In genomic region chr9:20789651-20790050, GRCm38 (mm10) we compare ENCODE assay signal across 30 mouse cellular contexts. TPM values are rescaled to one million over a fixed set of nuclear protein-coding genes. Genes with fewer than 3 reads are reported as not detected.
DNase-seq lines count a peak whose midpoint lies in the region; ATAC-seq and TF ChIP-seq lines count a peak whose summit lies in the region.
"Had no signal": no experiment of that assay in that cellular context is flagged by ENCODE, and none has a peak within 500 bp of the region (broad histone marks: within the 10 kb centered on the region; RNA-seq: fewer than 3 reads in every experiment).

No protein-coding gene starts in this region.

- H3K4me1 ChIP-seq in kidney, adult 2 months (ENCODE audit: control insufficient read depth, insufficient read depth, low read length), result peaks cover 4% of the 10 kb centered on the region
- peaks cover 18% of the 10 kb centered on the region for H3K4me1 ChIP-seq in liver, adult 2 months (ENCODE audit: control insufficient read depth, insufficient read depth, low read length)
- H3K4me1 ChIP-seq in liver, embryonic 12.5 days, result peaks cover 9% of the 10 kb centered on the region
- peaks cover 35% of the 10 kb centered on the region for H3K4me1 ChIP-seq in embryonic facial prominence, embryonic 13.5 days
- H3K4me1 ChIP-seq in midbrain, embryonic 10.5 days, result peaks cover 37% of the 10 kb centered on the region

- peak; percentile 51 for DNase-seq in kidney, adult 2 months
- DNase-seq in kidney, postnatal 10 days, result no peak
- peak; percentile 98 for DNase-seq in liver, adult 2 months (ENCODE audit: extremely low read depth, low read depth, low spot score)
- DNase-seq in midbrain, embryonic 10.5 days (ENCODE audit: low spot score), result no peak
- DNase-seq in cerebellum, adult 8-10 months, result no peak
- DNase-seq: adrenal gland, adult 2 months; cerebellum, adult 18-20 months; cerebellum, postnatal 36 days; gastrocnemius, postnatal 36 days; heart, adult 2 months had no signal

- H3K4me3 ChIP-seq in kidney, adult 2 months (ENCODE audit: insufficient read depth, low read depth, low read length), result no peak overlapping the region
- H3K4me3 ChIP-seq in liver, adult 2 months (ENCODE audit: insufficient read depth, low read depth, low read length), result no peak overlapping the region
- no peak overlapping the region for H3K4me3 ChIP-seq in liver, embryonic 12.5 days
- no peak overlapping the region for H3K4me3 ChIP-seq in embryonic facial prominence, embryonic 13.5 days
- H3K4me3 ChIP-seq in midbrain, embryonic 10.5 days, result no peak overlapping the region
- H3K4me3 ChIP-seq: forebrain, embryonic 13.5 days; heart, adult 2 months; hindbrain, embryonic 15.5 days; left cerebral cortex, adult 2 months had no signal

- ATAC-seq in liver, embryonic 12.5 days, result no peak
- no peak for ATAC-seq in embryonic facial prominence, embryonic 13.5 days (ENCODE audit: insufficient number of reproducible peaks, insufficient read depth, low FRiP score, low TSS enrichment, low read depth)
- ATAC-seq: forebrain, embryonic 13.5 days; lung, postnatal 0 days had no signal

- no peak for TF ChIP-seq POLR2A in kidney, adult 2 months (IDR thresholded peaks at IDR 0.05; ENCODE audit: low read depth, low read length)
- TF ChIP-seq POLR2A in liver, adult 2 months (IDR thresholded peaks at IDR 0.05; ENCODE audit: extremely low read depth, insufficient read depth, low read length), result no peak

- no peak for TF ChIP-seq CTCF in kidney, adult 2 months (conservative IDR thresholded peaks at IDR 0.05; ENCODE audit: insufficient read depth, insufficient read length, low read depth, low read length)
- no peak for TF ChIP-seq CTCF in liver, adult 2 months (IDR thresholded peaks at IDR 0.05; ENCODE audit: low read depth, low read length)

- no peak overlapping the region for H3K27ac ChIP-seq in kidney, adult 2 months (ENCODE audit: insufficient read depth, low read depth, low read length)
- peak overlapping the region; percentile 68 for H3K27ac ChIP-seq in liver, adult 2 months (replicated peaks; ENCODE audit: insufficient read depth, low read depth, low read length)
- no peak overlapping the region for H3K27ac ChIP-seq in liver, embryonic 12.5 days
- H3K27ac ChIP-seq in embryonic facial prominence, embryonic 13.5 days, result peak overlapping the region; percentile 85
- no peak overlapping the region for H3K27ac ChIP-seq in midbrain, embryonic 10.5 days (replicated peaks)
- H3K27ac ChIP-seq: forebrain, embryonic 13.5 days; heart, adult 2 months; hindbrain, embryonic 15.5 days; left cerebral cortex, adult 2 months; liver, embryonic 14.5 days; macrophage had no signal

- H3K79me2 ChIP-seq in liver, adult 2 months (ENCODE audit: control insufficient read depth, insufficient read depth, low read length), result no peaks in the 10 kb centered on the region

- H3K4me2 ChIP-seq in liver, embryonic 12.5 days, result no peak overlapping the region
- no peak overlapping the region for H3K4me2 ChIP-seq in embryonic facial prominence, embryonic 13.5 days
- H3K4me2 ChIP-seq: forebrain, embryonic 13.5 days; hindbrain, embryonic 15.5 days; midbrain, embryonic 11.5 days had no signal

- H3K36me3 ChIP-seq in kidney, adult 2 months (ENCODE audit: control insufficient read depth, insufficient read depth, low read length), result no peaks in the 10 kb centered on the region
- no peaks in the 10 kb centered on the region for H3K36me3 ChIP-seq in liver, adult 2 months (ENCODE audit: control insufficient read depth, insufficient read depth, low read length)
- H3K36me3 ChIP-seq in liver, embryonic 12.5 days, result no peaks in the 10 kb centered on the region
- no peaks in the 10 kb centered on the region for H3K36me3 ChIP-seq in embryonic facial prominence, embryonic 13.5 days
- H3K36me3 ChIP-seq in midbrain, embryonic 10.5 days, result no peaks in the 10 kb centered on the region
- H3K36me3 ChIP-seq: hindbrain, embryonic 15.5 days had no signal

- no peaks in the 10 kb centered on the region for H3K27me3 ChIP-seq in kidney, adult 2 months (replicated peaks; ENCODE audit: control insufficient read depth, insufficient read depth, low read length)
- no peaks in the 10 kb centered on the region for H3K27me3 ChIP-seq in liver, adult 2 months (ENCODE audit: control insufficient read depth, insufficient read depth, low read length)
- peaks cover 15% of the 10 kb centered on the region for H3K27me3 ChIP-seq in liver, embryonic 12.5 days (replicated peaks)
- no peaks in the 10 kb centered on the region for H3K27me3 ChIP-seq in embryonic facial prominence, embryonic 13.5 days
- H3K27me3 ChIP-seq in midbrain, embryonic 10.5 days (ENCODE audit: low read depth, poor library complexity, severe bottlenecking), result no peaks in the 10 kb centered on the region
- H3K27me3 ChIP-seq: forebrain, embryonic 13.5 days; hindbrain, embryonic 15.5 days had no signal

- H3K9me3 ChIP-seq in liver, embryonic 12.5 days (replicated peaks), result no peaks in the 10 kb centered on the region
- H3K9me3 ChIP-seq in embryonic facial prominence, embryonic 13.5 days, result no peaks in the 10 kb centered on the region
- 0 out of 2 replicates have a peak, but pooled peaks cover 5% of the 10 kb centered on the region for H3K9me3 ChIP-seq in midbrain, embryonic 10.5 days (replicated peaks)
- H3K9me3 ChIP-seq: forebrain, embryonic 13.5 days; hindbrain, embryonic 15.5 days had no signal

- 63% methylated on average over 3 of the region's 4 CpGs for WGBS in kidney, adult 2 months
- 29% methylated on average over 3 of the region's 4 CpGs for WGBS in liver, adult 2 months
- 57% methylated on average over 3 of the region's 4 CpGs for WGBS in liver, embryonic 12.5 days (ENCODE audit: insufficient replicate concordance)
- 51% methylated on average over 3 of the region's 4 CpGs for WGBS in embryonic facial prominence, embryonic 13.5 days
- WGBS in midbrain, embryonic 10.5 days, result 80% methylated on average over 3 of the region's 4 CpGs

- H3K9ac ChIP-seq in liver, adult 2 months (ENCODE audit: low read depth, low read length), result no peak overlapping the region
- no peak overlapping the region for H3K9ac ChIP-seq in liver, embryonic 12.5 days
- no peak overlapping the region for H3K9ac ChIP-seq in embryonic facial prominence, embryonic 13.5 days
- H3K9ac ChIP-seq: forebrain, embryonic 13.5 days; hindbrain, embryonic 15.5 days; liver, embryonic 14.5 days had no signal

RNA-seq across cellular contexts. Expression of gene Col5a3, which starts 25.2 kb away (rescaled TPM):
- polyA plus RNA-seq in kidney, adult 2 months (2012; rRNA removed), result 2.1 and 3.0 TPM in 2 replicates
- total RNA-seq in liver, adult 2 months (2014; rRNA removed), result 0.83 and 2.1 TPM in 2 replicates
- 2.9 and 6.4 TPM in 2 replicates for polyA plus RNA-seq in liver, adult 2 months (2012; rRNA removed)
- polyA plus RNA-seq in liver, embryonic 12.5 days (2016; fragmentation: Nextera tagmentation; extraction: Ambion mirVana), result 0.02 and 0.06 TPM in 2 replicates
- 0.72 and 0.80 TPM in 2 replicates for polyA plus RNA-seq in embryonic facial prominence, embryonic 13.5 days (2015; fragmentation: Nextera tagmentation; extraction: Ambion mirVana)
- 0.60 TPM in 2 replicates for polyA plus RNA-seq in midbrain, embryonic 10.5 days (2016; fragmentation: Nextera tagmentation; extraction: Ambion mirVana)
- polyA plus RNA-seq: macrophage had no signal

RNA-seq across cellular contexts. Expression of gene Rdh8, which starts 28.7 kb away (rescaled TPM):
- polyA plus RNA-seq in kidney, adult 2 months (2012; rRNA removed), result not detected in 2 replicates
- total RNA-seq in liver, adult 2 months (2014; rRNA removed), result not detected in 2 replicates
- polyA plus RNA-seq in liver, adult 2 months (2012; rRNA removed), result not detected in 2 replicates
- not detected in 2 replicates for polyA plus RNA-seq in liver, embryonic 12.5 days (2016; fragmentation: Nextera tagmentation; extraction: Ambion mirVana)
- not detected in 2 replicates for polyA plus RNA-seq in embryonic facial prominence, embryonic 13.5 days (2015; fragmentation: Nextera tagmentation; extraction: Ambion mirVana)
- not detected in 2 replicates for polyA plus RNA-seq in midbrain, embryonic 10.5 days (2016; fragmentation: Nextera tagmentation; extraction: Ambion mirVana)
- total RNA-seq: adrenal gland, adult 2 months; ES-E14; heart, adult 2 months; heart, postnatal 25 days; layer of hippocampus, postnatal 10 days; left cerebral cortex, adult 2 months; left cerebral cortex, postnatal 36 days; midbrain, postnatal 0 days had no signal
- polyA plus RNA-seq: adrenal gland, adult 2 months; forebrain, embryonic 13.5 days; heart, adult 2 months; heart, embryonic 14.5 days; hindbrain, embryonic 15.5 days; intestine, embryonic 14.5 days; liver, embryonic 14.5 days; lung, postnatal 0 days; macrophage; midbrain, embryonic 11.5 days; midbrain, postnatal 0 days; neural tube, embryonic 14.5 days; spleen, adult 2 months; testis, adult 2 months; urinary bladder, adult 2 months had no signal

RNA-seq across cellular contexts. Expression of gene Olfm2, which starts 43.5 kb away (rescaled TPM):
- polyA plus RNA-seq in kidney, adult 2 months (2012; rRNA removed), result 2.0 and 2.3 TPM in 2 replicates
- total RNA-seq in liver, adult 2 months (2014; rRNA removed), result 0.09 and 0.34 TPM in 2 replicates
- 0.14 and 0.72 TPM in 2 replicates for polyA plus RNA-seq in liver, adult 2 months (2012; rRNA removed)
- polyA plus RNA-seq in liver, embryonic 12.5 days (2016; fragmentation: Nextera tagmentation; extraction: Ambion mirVana), result 0.28 and 0.32 TPM in 2 replicates
- 15.9 and 16.3 TPM in 2 replicates for polyA plus RNA-seq in embryonic facial prominence, embryonic 13.5 days (2015; fragmentation: Nextera tagmentation; extraction: Ambion mirVana)
- 26.8 and 34.6 TPM in 2 replicates for polyA plus RNA-seq in midbrain, embryonic 10.5 days (2016; fragmentation: Nextera tagmentation; extraction: Ambion mirVana)
- polyA plus RNA-seq: macrophage had no signal

Comparison
In these comparisons a context has a peak if more than half of its experiments do, and no peak if none do; other contexts are left out.
1. DNase-seq: peak in kidney, adult 2 months (single experiment) and liver, adult 2 months (single experiment); none in kidney, postnatal 10 days (single experiment), midbrain, embryonic 10.5 days (single experiment) and cerebellum, adult 8-10 months (single experiment).
2. H3K27ac ChIP-seq: peak in liver, adult 2 months (single experiment) and embryonic facial prominence, embryonic 13.5 days (single experiment); none in kidney, adult 2 months (single experiment), liver, embryonic 12.5 days (single experiment) and midbrain, embryonic 10.5 days (single experiment).